Mouse (Mus musculus) gastrocnemius, postnatal 36 days (tissue): ENCODE results near the gene Itih5. TPM values are rescaled to one million over a fixed set of nuclear protein-coding genes. Genes with fewer than 3 reads are reported as not detected.

Source experiments
- DNase-seq, 2 experiments: peaks; one replicate each; pipeline ENCODE4 v3.0.0; 2022
- intact Hi-C: fragments of 180-260 bp; cut with DNase I; formaldehyde crosslinking; loops from one replicate; pipeline ENCODE4 v1.15.1; 2025
- total RNA-seq, 2 experiments: library from RNA; stranded (reverse); gene quantifications; 2 replicates each; pipeline ENCODE4 v1.2.3; 2021

Gene Itih5
- total RNA-seq, 2 experiments from 2014 or later: 13.0 to 14.2 TPM

- intact Hi-C loops: no loop called here
Measured at GRCm38 (mm10) chr2:10301391-10301790, 148.0 kb downstream of the Itih5 start.

GRCm38 (mm10) chr2:10301997-10302396 lies 148.6 kb downstream of the Itih5 start:
- intact Hi-C loops: no loop called here

More at GRCm38 (mm10) chr2:10301391-10301790, 148.0 kb downstream of the Itih5 start:
- no peak for DNase-seq

GRCm38 (mm10) chr2:10304911-10305310 lies 151.5 kb downstream of the Itih5 start:
- no peak for DNase-seq
- intact Hi-C loops: no loop called here

More at GRCm38 (mm10) chr2:10301997-10302396, 148.6 kb downstream of the Itih5 start:
- no peak for DNase-seq

Other genes with a start within 250 kb of the Itih5 start
- gene Taf3, start 105.0 kb upstream of the Itih5 start, total RNA-seq: 1 to 10 TPM; 6.3 to 7.7 TPM
- gene Atp5c1, start 73.1 kb upstream of the Itih5 start, total RNA-seq: 100 to 1,000 TPM; 760 to 854 TPM
- gene Kin, start 73.0 kb upstream of the Itih5 start, total RNA-seq: 1 to 10 TPM; 4.4 to 5.4 TPM
- gene Itih2, start 22.2 kb upstream of the Itih5 start, total RNA-seq: under 1 TPM; 0.36 to 0.69 TPM
- under 1 TPM; 0.15 TPM for gene Sfmbt2, start 216.9 kb downstream of the Itih5 start, total RNA-seq